Mouse (Mus musculus) lung, adult 18-20 months (tissue): ENCODE results near the gene A630001G21Rik.

Experiments
- DNase-seq, 2 experiments: peaks; one replicate each; pipeline ENCODE4 v3.0.0; 2022; ENCODE audit warnings: mixed read lengths in 2 of 2

Gene A630001G21Rik

DNA sequence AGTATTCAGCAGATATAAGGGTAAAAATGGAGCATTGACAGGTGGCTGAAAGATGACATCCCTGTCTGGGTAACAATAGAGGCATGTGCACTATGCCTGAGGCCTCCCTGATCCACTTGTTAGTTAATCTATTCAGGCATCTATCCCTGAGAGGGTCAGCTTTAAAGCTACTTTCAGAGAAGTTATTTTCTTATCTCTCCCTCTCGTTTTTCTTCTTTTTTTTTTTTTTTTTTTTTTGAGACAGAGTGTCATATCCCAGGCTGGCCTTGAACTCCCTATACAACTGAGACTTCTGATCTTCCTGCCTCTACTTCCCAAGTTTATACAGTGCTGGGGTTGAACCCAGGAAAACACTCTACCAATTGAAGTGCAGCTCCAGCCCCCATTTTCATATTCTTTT is 10.7 kb downstream of the A630001G21Rik start:
- no peak for DNase-seq

DNA sequence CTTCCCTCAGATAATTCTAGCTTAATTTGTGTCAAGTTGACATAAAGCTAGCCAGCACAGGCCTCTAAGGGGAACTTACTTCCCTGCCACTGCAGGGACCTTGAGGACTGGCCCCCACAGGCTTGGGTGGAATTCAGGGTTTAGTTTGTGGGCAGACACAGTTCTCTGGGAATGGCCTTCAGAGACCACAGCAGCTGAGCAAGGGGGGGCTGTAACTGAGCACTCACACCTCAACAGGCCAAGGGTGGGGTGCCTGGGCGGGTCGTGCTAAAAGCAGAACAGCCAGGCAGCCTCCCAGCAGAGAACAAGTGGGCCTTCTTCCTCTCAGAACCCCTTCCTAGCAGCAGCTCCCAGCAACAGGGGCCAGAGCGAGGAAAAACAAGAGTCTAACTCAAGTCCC is 12.3 kb downstream of the A630001G21Rik start:
- DNase-seq = no peak

DNA sequence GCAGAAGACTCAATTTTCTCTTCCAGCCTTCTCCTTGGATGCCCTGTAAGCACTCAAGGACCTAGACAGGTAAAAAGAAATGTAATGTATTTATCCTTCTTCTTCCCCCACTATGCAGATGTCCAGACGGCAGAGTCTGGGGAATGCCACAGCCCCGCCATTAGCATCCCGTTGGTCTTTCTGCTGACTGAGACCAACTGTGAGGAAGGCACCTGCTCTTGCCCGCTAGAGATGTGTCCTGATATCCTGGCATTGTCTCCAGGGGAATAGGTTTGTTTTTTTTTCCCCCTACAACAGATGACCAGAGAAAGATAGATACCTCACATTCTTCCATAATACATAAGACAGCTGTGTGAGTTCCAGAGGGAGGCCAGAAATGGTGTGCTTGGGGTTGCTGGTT is 14.2 kb downstream of the A630001G21Rik start:
- DNase-seq = no peak

DNA sequence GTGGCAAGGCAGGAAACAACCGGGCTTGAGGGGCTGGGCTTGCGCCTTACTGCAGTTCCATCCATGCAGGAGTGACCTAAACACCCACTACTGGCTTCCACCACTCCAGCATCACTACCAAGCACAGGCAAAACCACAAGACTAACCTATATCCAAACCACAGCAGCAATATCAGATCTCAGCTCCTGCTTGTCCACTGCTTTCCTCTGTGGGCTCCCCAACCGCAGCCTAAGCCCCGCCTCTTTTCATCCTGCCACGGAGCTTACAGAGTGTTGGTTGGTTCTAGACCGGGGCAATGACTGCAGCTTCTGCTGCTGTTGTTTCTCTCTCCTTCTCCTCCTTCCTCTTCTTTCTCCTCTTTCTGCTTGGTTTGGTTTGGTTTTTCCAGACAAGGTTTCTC is 15.1 kb downstream of the A630001G21Rik start:
- DNase-seq = no peak

DNA sequence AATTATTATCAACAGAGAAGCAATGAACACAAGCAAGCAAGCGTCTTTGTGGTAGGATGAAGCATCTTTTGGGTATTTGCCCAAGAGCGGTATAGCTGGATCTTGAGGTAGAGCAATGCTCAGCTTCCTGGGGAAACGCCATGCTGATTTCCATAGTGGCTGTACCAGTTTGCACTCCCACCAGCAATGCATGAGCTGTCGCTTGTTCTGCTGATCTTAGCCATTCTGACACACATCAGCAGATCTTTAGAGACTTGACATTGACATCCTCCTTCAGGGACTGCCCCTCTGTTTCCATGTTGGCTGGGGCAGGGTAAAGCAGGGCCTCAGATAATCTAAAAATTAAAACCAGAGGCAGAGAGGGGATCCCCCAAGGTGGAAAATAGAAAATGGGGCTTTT is 16.8 kb downstream of the A630001G21Rik start:
- DNase-seq = no peak

DNA sequence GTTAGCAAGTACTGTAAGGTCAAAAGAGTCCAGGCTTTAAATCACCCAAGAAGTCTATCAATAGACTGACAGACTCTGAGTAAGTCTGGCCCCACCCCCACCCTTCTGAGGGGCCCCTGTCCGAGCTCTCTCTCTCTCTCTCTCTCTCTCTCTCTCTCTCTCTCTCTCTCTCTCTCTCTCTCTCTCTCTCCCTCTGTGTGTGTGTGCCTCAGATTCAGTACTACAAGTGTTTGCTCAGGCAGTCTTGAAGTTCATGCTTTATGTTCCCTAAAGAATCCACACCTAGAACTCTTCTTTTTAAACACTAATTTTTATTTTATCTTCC is 19.5 kb downstream of the A630001G21Rik start:
- DNase-seq = no peak

DNA sequence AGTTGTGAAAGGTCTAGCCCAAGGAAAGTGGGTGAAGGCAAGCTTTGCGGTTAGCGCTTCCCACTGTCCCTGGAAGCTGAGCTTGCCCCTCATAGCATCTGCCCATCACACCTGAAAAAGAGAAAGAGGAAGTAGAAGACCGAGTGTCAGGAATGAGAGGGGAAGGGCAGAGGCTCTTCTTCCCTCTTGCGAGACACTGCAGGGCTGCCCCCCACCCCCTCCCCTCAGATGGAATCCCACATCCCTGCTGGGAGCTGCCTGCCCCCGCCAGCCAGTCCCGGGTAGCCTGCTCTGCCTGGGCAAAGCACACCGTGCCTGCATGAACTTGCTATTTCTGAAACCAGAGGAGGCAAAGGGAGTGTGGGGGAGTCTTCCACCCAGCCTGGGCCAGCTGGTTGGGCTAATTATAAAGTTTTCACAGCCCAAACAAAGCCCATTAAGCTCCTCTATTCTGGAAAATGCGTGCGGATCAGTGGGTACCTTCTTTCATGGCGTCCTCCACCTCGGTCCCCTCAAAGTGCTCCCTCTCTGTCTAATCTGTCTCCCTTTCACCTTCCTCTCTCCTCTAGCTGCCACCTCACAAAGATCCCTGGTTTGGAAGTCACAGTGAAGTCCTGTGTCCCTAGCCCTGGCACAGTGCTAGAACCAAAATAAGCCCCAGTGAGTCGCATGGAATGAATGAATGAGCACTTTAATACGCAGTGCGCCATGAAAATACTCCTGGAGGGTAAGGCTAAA is 20.0 kb downstream of the A630001G21Rik start:
- no peak for DNase-seq

DNA sequence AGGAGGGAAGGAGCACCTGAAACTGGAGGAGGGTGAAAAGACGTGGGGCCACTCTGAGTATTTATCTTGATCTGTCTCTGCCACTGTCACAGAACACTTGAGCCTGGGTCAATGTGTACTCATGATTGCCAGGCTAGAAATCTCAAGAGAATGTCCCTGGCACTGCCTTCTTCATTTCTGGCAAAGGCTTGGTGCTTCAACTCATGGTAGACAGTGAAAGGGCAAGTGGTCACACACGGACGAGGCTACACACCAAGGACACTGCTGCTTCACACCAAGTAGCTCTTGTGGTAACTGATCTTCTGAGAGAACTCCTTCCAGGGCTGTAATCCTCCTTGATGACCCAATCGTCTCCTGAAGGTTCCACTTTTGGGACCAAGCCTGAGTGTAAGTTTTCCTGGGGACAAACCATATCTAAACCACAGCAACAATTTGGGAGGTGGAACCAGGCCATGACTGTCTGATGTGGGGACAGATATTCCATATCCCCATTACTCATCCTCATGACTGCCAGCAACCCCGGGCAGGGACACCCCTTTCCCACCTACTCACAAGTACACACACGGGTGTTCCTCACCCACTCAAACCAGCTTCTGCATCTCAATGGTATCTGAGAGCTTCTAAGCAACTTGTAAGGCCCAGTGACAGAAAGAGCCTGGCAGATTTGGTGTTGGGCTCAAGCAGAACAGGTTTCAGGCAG is 20.8 kb downstream of the A630001G21Rik start:
- DNase-seq = no peak

DNA sequence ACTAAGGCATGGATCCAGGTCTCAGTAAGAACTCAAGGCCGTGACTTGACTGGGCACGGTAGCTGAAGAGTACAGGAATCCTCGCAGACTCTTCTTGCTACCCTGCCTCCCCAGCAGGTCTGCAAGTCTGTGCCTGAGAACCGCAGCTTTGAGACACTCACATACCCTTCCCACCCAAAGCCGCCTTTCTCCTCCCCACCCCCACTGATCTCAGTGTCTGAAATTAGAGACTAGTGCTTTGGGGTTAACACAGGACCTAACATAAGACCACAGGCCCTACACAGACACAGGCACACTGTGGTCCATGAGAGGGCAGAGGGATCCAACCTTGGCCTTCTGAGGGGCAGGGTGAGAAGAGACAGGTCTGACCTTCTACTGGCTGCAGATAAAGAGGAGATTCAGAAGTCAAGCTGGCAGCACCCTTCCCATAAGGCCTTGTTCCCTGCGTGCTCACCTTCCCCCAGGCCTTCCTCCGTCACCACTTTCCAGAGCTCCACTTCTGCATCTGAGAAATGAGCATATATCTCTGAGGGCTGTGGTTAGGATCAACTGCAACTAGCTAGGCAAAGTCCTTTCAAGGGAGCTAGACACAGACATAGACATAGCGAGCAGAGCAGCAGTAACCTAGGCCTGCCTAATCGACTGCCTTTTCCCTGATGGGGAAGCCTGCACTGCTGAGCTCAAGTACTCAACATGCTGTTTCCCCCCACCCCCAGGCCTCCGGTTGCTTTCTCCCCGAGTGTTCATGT is 26.3 kb downstream of the A630001G21Rik start:
- DNase-seq = no peak

DNA sequence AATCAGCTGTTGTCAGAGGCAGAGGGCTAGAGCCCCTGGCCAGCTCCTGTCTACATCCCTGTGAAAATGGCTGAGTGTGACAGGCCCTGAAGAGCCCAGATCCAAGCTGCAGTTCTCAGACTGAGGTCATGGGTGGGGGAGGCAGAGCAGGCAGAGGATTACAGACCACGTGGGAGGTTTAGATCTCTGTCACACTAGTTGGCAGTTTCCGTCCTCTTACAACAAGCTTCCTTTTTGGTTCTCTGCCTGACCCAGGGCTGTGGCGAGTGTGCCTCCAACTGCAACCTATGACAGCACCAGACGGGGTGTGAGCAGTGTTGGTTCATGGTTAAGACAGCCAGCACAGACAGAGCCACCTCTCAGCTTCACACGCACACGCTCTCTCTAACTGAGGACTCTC is 26.9 kb downstream of the A630001G21Rik start:
- DNase-seq = peak; percentile 48 to 55

DNA sequence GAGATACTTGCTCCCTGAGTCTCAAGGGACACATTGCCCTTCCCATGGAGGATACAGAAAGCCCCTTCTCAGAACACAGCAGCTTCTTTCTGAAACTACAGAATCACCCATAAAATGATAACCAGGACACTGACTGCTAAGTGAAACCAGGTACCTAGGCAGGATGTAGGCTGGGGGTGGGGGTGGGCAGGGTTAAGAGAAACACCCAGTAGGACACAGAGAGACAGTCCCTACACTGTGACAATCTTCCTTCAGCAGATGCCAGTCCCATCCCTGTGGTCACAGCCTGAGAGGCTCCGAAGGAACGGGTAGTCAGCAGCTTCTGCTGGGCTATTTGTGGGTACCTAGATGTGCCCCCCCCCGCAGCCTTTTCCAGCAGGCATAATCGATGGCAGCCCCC is 27.8 kb downstream of the A630001G21Rik start:
- DNase-seq = no peak

DNA sequence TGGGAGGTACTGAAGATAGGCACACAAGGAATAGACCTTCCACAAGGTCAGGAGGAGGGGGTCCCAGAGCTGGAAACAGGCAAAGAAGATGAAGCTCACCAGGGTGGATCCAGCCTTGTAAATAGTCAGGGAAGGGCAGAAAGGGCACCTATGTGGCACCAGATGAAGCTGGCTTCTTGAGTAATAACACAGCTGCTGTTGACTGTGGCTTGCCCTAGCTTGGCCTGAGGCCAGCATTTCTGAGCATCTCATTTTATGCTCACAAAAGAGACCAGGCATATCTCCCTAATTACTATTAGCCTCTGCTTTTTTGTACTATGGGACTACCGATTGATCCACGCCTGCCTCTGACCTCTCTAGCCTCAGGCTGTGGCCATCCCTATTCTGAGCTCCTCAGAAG is 28.6 kb downstream of the A630001G21Rik start:
- DNase-seq = no peak

DNA sequence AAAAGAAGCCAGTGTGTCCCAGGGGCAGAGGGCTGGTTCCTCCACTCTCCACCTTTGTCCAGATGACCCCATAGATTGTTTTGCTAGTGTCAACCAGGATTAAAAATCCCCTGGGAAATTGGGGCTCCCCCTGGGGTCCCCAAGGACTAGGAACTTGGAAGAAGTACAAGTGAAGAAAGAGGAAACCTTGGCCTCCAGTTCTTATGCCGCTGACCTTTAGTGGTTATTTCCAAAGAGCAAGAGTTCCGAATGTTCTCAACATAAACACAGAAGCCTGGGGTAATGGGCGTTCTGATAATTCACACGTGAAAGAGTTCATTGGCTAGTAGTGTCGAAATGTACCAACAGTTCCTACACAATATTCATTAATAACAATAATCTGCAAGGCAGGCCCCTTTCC is 31.9 kb downstream of the A630001G21Rik start:
- DNase-seq = no peak

DNA sequence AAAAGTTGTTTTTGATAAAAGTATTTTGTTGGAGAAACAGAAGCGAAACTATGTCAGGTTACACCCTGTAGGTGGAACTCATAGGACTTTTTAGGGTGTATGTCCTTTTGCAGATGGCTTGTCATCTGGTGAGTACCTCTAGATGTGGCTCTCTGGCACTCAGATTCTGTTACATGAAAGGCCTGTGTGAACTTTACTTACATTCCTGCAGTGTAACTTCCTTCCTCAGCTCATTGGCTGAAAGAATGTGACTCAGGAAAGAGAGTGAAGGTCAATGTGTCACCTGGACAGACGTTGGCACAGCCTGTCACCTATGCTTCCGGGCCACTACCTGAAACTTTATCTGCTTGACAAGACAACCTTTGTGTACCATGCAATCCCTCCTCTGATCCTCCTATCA is 33.9 kb downstream of the A630001G21Rik start:
- no peak for DNase-seq

DNA sequence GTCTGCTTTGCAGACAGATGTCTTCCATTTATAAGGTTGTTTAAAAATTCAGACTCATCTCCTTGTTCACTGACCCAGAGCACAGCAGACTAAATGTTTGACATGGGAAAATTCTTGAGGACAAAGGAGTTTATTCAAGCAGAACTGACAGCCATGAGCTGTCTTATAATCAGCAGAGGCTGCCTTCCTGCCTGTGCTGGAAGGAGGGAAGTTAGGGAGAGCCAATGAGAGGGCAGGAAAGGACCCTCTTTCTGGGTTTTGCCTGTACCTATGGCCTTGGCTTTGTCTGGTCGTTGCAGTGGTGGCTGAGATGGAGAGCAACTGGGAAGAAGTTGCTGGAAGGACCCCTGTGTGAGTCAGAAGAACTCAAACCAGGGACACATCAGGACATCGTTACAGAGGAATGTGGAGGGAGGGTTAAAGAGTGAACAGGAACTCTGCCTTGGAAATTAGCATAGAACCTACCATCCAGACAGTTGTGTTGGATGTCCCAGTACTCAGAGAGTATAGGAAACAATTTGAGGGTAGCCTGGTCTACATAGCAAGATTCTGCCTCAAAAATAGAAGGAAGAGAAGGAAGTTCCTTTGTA is 35.4 kb downstream of the A630001G21Rik start:
- DNase-seq = no peak

DNA sequence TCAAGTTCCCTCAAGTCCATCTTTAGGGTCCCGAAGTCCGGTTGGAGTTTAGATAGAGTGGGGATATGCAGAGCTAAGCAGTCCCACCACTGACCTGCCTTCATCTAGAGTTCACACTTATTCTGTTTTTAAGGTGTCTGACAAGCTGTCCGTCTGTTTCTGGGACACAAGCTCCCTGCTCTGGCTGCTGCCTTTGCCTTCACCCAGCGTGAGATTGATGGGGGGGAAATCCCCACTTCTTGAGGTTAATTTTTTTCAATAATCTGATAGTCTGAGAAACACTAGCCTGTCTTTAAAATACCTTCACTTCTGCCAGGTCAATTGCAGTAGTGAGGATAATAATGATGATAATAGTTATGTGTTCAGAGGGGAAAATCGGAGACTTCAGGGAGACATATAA is 36.1 kb downstream of the A630001G21Rik start:
- DNase-seq = no peak

DNA sequence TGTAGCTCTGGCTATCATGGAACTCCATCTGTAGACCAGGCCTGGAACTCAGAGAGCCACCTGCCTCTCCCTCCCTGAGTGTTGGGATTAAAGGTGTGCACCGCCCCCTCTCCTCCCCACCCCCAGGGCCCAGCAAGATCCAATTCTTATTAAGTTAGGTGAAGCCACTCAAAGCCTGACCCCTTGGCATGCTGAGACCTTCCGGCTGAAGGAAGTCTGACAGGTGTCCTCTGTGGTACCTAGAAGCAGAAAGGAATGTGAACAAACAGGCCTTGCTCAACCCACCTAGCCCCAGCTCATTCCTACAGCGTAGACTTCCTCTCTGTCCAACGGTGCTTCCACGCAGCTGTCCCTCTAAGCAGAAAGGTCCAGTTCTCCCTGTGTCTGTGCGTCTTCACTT is 37.5 kb downstream of the A630001G21Rik start:
- peak; percentile 31 to 59 for DNase-seq

DNA sequence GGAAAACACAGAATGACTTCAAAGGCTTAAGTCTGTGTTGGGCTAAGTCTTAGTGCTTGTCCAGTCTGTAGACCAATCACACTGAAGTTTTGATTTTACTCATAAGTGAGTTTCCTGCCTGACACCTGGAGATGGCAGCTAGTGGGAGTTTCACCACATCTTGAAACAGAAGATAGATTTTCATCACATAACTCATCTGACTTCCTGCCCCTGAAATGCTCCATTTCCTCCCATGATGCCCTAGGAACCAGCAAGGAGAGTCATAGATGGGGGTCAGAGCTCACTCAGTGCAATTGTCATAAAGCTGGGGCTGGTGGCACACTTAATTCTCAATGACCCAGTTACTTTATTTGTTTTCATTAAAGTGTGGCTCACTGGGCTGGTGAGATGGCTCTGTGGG is 38.6 kb downstream of the A630001G21Rik start:
- DNase-seq = no peak

DNA sequence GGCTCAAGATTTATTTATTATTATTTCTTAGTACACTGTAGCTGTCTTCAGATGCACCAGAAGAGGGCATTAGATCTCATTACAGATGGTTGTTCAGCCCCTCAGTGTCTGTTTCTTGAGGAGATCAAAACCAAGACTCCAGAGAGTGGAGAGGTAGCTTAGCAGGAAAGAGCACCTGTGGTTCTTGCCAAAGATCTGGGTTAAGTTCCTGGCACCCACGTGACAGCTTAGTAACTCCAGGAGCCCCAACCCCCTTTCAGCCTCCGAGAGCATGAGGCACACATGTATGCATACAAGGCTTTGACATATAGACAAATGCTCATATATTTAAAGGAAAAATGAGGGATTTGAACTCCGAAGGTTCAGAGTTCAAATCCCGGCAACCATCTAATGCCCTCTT is 39.4 kb downstream of the A630001G21Rik start:
- DNase-seq = no peak

DNA sequence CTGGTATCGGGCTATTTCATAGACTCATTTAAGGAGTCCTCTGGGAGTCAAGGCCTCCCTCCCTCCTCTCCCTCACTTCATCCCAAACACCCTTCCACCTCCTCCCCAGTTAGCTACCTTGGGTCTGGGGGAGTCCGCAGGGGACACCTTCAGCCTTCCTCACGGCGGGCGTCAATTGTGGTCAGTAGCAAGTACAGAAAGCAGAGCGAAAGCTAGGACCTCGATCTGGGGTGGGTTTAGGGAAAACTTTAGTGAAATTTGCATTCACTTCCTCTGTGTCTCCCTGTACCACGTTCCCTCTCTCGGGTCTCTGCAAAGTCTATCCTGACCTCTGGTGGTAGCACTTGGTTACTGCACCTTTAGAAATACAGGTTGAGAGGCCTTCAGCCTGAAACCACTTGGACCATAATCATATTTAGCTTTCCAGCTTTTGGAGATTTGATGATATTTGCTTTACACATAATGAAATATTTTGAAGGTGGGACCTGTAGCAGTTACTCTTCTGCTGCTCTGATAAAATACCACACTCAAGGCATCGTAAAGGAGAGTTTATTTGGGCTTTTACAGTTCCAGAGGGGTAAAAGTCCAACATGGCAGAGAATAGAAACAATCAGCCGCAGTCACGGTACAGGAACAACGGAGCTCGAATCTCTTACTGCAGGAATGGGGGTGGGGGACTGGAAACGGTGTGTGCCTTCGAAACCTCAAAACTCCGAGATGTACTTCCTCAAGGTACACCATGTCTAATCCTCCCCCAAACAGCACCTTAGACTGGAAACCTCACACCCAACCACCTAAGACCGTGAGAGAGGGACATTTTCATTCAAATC is 41.9 kb downstream of the A630001G21Rik start:
- DNase-seq = peak; percentile 49 to 80

DNA sequence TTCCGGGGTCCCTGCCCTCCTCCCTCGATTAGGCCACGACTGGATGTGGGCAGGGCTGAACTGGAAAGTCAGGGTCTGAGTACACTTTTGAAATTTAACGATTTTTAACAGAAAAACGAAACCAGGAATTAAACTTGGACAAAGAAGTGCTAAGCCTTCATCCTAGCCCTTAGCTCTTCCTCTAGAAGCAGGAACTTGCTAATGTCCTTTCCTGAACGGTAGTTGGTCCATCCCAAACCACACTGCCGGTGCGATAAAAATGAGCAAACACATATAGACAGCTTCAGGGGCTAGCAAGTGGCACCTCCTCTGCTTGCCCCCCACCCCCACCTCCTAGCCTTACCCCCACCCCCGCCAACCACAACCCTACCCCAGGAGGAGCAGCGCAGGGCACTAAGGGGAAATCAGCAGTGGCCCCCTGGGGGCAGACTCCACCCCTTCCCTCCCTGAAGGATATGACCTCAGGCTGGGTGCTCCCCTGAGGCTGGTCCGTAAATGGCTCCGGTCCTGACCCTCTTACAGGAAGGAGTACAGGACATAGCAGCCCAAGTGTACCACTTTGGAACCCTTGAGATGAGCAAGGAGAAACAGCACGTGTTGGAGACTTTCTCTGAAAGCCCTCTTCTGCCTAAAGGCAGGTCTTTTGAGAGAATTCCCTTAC is 42.9 kb downstream of the A630001G21Rik start:
- peak; percentile 63 to 69 for DNase-seq

DNA sequence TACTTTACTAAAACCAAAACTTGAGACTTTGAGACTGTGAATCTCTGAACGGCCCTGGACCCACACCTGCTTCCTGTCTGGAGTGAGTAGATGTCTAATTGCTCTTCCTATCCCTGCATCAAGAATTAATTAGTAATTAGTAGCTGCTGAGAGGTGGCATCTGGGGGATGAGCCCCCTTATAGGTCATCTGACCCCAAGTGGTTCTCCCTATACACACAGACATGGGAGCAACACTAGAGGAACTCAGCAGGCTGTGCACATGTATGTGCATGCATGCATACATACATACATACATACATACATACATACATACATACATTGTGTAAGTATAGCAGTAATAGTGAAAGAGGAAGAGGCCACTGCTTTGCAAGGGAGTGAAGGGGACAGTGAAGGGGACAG is 43.9 kb downstream of the A630001G21Rik start:
- no peak for DNase-seq
